Mouse (Mus musculus): Measurements from ENCODE around the gene Cfap69.

- TF ChIP-seq GATA1 (IDR thresholded peaks at IDR 0.05; ENCODE audit: borderline replicate concordance, low read length) (no peak), FLI1 (IDR thresholded peaks at IDR 0.05; ENCODE audit: low read length) (no peak)
Observed at GRCm38 (mm10) chr5:5664371-5664926, 410 bp upstream of the Cfap69 start.
